Mouse (Mus musculus) liver, embryonic 13.5 days (tissue): ENCODE measurements around the gene Chmp6. TPM values are rescaled to one million over a fixed set of nuclear protein-coding genes. Genes with fewer than 3 reads are reported as not detected.

Source experiments
- ATAC-seq: fragments of 200-750 bp; cut with Nextera tagmentation; 2 replicates; pipeline ENCODE4 v1.8.0; 2017; ENCODE audit warnings: low read depth, mild to moderate bottlenecking, moderate number of reproducible peaks, moderate library complexity
- DNase-seq: peaks from one replicate; pipeline ENCODE4 v3.0.0; 2022
- H3K27ac ChIP-seq: fragments of 300-500 bp; sonication (generic); 2 replicates; pipeline ENCODE4 v1.5.1; 2015; ENCODE audit warnings: moderate library complexity, mild to moderate bottlenecking, inconsistent platforms
- H3K27me3 ChIP-seq: fragments of 300-500 bp; sonication (generic); 2 replicates; pipeline ENCODE4 v1.6.1; 2015; ENCODE audit warnings: mild to moderate bottlenecking, inconsistent platforms
- H3K36me3 ChIP-seq: fragments of 300-500 bp; sonication (generic); 2 replicates; pipeline ENCODE4 v1.6.1; 2015; ENCODE audit warnings: mild to moderate bottlenecking, inconsistent platforms
- H3K4me1 ChIP-seq: fragments of 300-500 bp; sonication (generic); replicated peaks from 2 replicates; pipeline ENCODE4 v1.6.1; 2015; ENCODE audit warnings: inconsistent platforms
- H3K4me2 ChIP-seq: fragments of 300-500 bp; sonication (generic); 2 replicates; pipeline ENCODE4 v1.6.1; 2015; ENCODE audit warnings: inconsistent platforms, mild to moderate bottlenecking, moderate library complexity
- H3K4me3 ChIP-seq: fragments of 300-500 bp; sonication (generic); replicated peaks from 2 replicates; pipeline ENCODE4 v1.5.1; 2015; ENCODE audit warnings: mild to moderate bottlenecking, inconsistent platforms
- H3K9ac ChIP-seq: fragments of 300-500 bp; sonication (generic); 2 replicates; pipeline ENCODE4 v1.6.1; 2015; ENCODE audit warnings: mild to moderate bottlenecking, inconsistent platforms
- H3K9me3 ChIP-seq: fragments of 300-500 bp; sonication (generic); replicated peaks from 2 replicates; pipeline ENCODE4 v1.6.1; 2016; ENCODE audit warnings: inconsistent platforms
- whole genome bisulfite sequencing: fragments of 180-500 bp; shearing (Covaris S2); methylation state at CpG from one replicate; pipeline ENCODE4 v1.1.7; 2015; ENCODE audit not compliant: insufficient replicate concordance; 5-methylcytosine and 5-hydroxymethylcytosine counted together
- polyA plus RNA-seq: library from polyadenylated mRNA; unstranded; fragments of >200 nt; fragmentation: Nextera tagmentation; extraction: Ambion mirVana; gene quantifications from 2 replicates; pipeline ENCODE4 v1.2.1, GENCODE M21; 2015

The Chmp6 gene
- polyA plus RNA-seq, result 37.4 and 37.6 TPM in 2 replicates

- Histone ChIP-seq H3K4me2 (peak within 1 kb of the TSS; percentile 93), H3K4me3 (peak within 1 kb of the TSS; percentile 87), H3K27me3 (no peaks in the 10 kb centered on the region), H3K9me3 (no peaks in the 10 kb centered on the region), H3K4me1 (peaks cover 49% of the 10 kb centered on the region), H3K36me3 (peaks cover 29% of the 10 kb centered on the region), H3K9ac (peak within 1 kb of the TSS; percentile 88), H3K27ac (peak within 1 kb of the TSS; percentile 67)
- peak; percentile 72 for DNase-seq
- ATAC-seq, result peak; percentile 69
- WGBS, result 1% methylated on average over 48 of the region's 48 CpGs
These were observed at the start of gene Chmp6 for GRCm38 (mm10) chr11:119913291-119913934. Gene Chmp6 (plus strand): TSS chr11:119913441.

- no peaks in the 10 kb centered on the region for H3K9me3 ChIP-seq
- peaks cover 57% of the 10 kb centered on the region for H3K36me3 ChIP-seq
- DNase-seq (no peak), ATAC-seq (no peak)
- 70% methylated on average over 6 of the region's 6 CpGs for WGBS
- no peak overlapping the region for H3K9ac ChIP-seq
- H3K27ac ChIP-seq, result no peak overlapping the region
- no peak overlapping the region for H3K4me2 ChIP-seq
- H3K27me3 ChIP-seq, result no peaks in the 10 kb centered on the region
- no peak overlapping the region for H3K4me3 ChIP-seq
- peaks cover 4% of the 10 kb centered on the region; the same call in 1 of the 2 replicates for H3K4me1 ChIP-seq
These were observed 46.4 kb upstream of the Chmp6 start for GRCm38 (mm10) chr11:119866837-119867236.

- peaks cover 3% of the 10 kb centered on the region; the same call in 1 of the 2 replicates for H3K4me1 ChIP-seq
- no peak overlapping the region for H3K27ac ChIP-seq
- H3K36me3 ChIP-seq, result peaks cover 61% of the 10 kb centered on the region
- H3K4me3 ChIP-seq, result no peak overlapping the region
- H3K9me3 ChIP-seq, result no peaks in the 10 kb centered on the region
- no peak overlapping the region for H3K4me2 ChIP-seq
- no peaks in the 10 kb centered on the region for H3K27me3 ChIP-seq
- H3K9ac ChIP-seq, result no peak overlapping the region
- DNase-seq, result no peak
- ATAC-seq, result no peak
- 67% methylated on average over 3 of the region's 3 CpGs for WGBS
These were observed 45.1 kb upstream of the Chmp6 start for GRCm38 (mm10) chr11:119868138-119868537.

GRCm38 (mm10) chr11:119868556-119868955 lies 44.7 kb upstream of the Chmp6 start:
- WGBS, result 81% methylated on average over 4 of the region's 4 CpGs
- no peaks in the 10 kb centered on the region for H3K4me1 ChIP-seq
- no peaks in the 10 kb centered on the region for H3K9me3 ChIP-seq
- no peaks in the 10 kb centered on the region for H3K27me3 ChIP-seq
- H3K4me3 ChIP-seq, result no peak overlapping the region
- no peak for ATAC-seq
- H3K27ac ChIP-seq, result no peak overlapping the region
- no peak overlapping the region for H3K4me2 ChIP-seq
- H3K36me3 ChIP-seq, result peaks cover 65% of the 10 kb centered on the region
- DNase-seq, result no peak
- H3K9ac ChIP-seq, result no peak overlapping the region

GRCm38 (mm10) chr11:119871141-119871540 lies 42.1 kb upstream of the Chmp6 start:
- no peaks in the 10 kb centered on the region for H3K9me3 ChIP-seq
- H3K27ac ChIP-seq, result no peak overlapping the region
- ATAC-seq (no peak), DNase-seq (no peak)
- H3K4me1 ChIP-seq, result no peaks in the 10 kb centered on the region
- H3K4me3 ChIP-seq, result no peak overlapping the region
- no peaks in the 10 kb centered on the region for H3K27me3 ChIP-seq
- H3K9ac ChIP-seq, result no peak overlapping the region
- H3K4me2 ChIP-seq, result no peak overlapping the region
- peaks cover 80% of the 10 kb centered on the region for H3K36me3 ChIP-seq
- 68% methylated on average over 7 of the region's 7 CpGs for WGBS

GRCm38 (mm10) chr11:119873643-119874042 lies 39.6 kb upstream of the Chmp6 start:
- Histone ChIP-seq H3K9me3 (no peaks in the 10 kb centered on the region), H3K27me3 (no peaks in the 10 kb centered on the region), H3K27ac (no peak overlapping the region), H3K36me3 (peaks cover 86% of the 10 kb centered on the region), H3K4me3 (no peak overlapping the region), H3K4me2 (no peak overlapping the region), H3K4me1 (no peaks in the 10 kb centered on the region), H3K9ac (no peak overlapping the region)
- 81% methylated on average over 4 of the region's 4 CpGs for WGBS
- ATAC-seq (no peak), DNase-seq (no peak)

GRCm38 (mm10) chr11:119874841-119875240 lies 38.4 kb upstream of the Chmp6 start:
- DNase-seq (no peak), ATAC-seq (no peak)
- 36% methylated on average over 1 of the region's 1 CpGs for WGBS
- Histone ChIP-seq H3K4me1 (no peaks in the 10 kb centered on the region), H3K27me3 (no peaks in the 10 kb centered on the region), H3K36me3 (peaks cover 84% of the 10 kb centered on the region), H3K9me3 (no peaks in the 10 kb centered on the region), H3K4me3 (no peak overlapping the region), H3K27ac (no peak overlapping the region), H3K4me2 (no peak overlapping the region), H3K9ac (no peak overlapping the region)

GRCm38 (mm10) chr11:119875685-119876084 lies 37.6 kb upstream of the Chmp6 start:
- ATAC-seq, result no peak
- no peak for DNase-seq
- H3K36me3 ChIP-seq, result peaks cover 78% of the 10 kb centered on the region
- H3K4me2 ChIP-seq, result no peak overlapping the region
- no peak overlapping the region for H3K4me3 ChIP-seq
- H3K27me3 ChIP-seq, result no peaks in the 10 kb centered on the region
- H3K9ac ChIP-seq, result no peak overlapping the region
- no peak overlapping the region for H3K27ac ChIP-seq
- H3K4me1 ChIP-seq, result no peaks in the 10 kb centered on the region
- H3K9me3 ChIP-seq, result no peaks in the 10 kb centered on the region
- 66% methylated on average over 9 of the region's 9 CpGs for WGBS

- DNase-seq, result no peak
- no peak overlapping the region for H3K27ac ChIP-seq
- no peaks in the 10 kb centered on the region for H3K27me3 ChIP-seq
- 87% methylated on average over 7 of the region's 7 CpGs for WGBS
- no peak for ATAC-seq
- H3K9ac ChIP-seq, result no peak overlapping the region
- H3K4me2 ChIP-seq, result no peak overlapping the region
- H3K9me3 ChIP-seq, result no peaks in the 10 kb centered on the region
- H3K36me3 ChIP-seq, result peaks cover 68% of the 10 kb centered on the region
- no peaks in the 10 kb centered on the region for H3K4me1 ChIP-seq
- H3K4me3 ChIP-seq, result no peak overlapping the region
These were observed 36.1 kb upstream of the Chmp6 start for GRCm38 (mm10) chr11:119877124-119877523.

GRCm38 (mm10) chr11:119879573-119879972 lies 33.7 kb upstream of the Chmp6 start:
- Histone ChIP-seq H3K4me2 (no peak overlapping the region), H3K9ac (no peak overlapping the region), H3K4me1 (peaks cover 7% of the 10 kb centered on the region; the same call in 1 of the 2 replicates), H3K27me3 (no peaks in the 10 kb centered on the region), H3K27ac (no peak overlapping the region), H3K9me3 (no peaks in the 10 kb centered on the region), H3K4me3 (no peak overlapping the region), H3K36me3 (peaks cover 47% of the 10 kb centered on the region)
- DNase-seq (no peak), ATAC-seq (no peak)
- 84% methylated on average over 5 of the region's 5 CpGs for WGBS

- 57% methylated on average over 2 of the region's 2 CpGs for WGBS
- H3K4me1 ChIP-seq, result peaks cover 7% of the 10 kb centered on the region; the same call in 1 of the 2 replicates
- DNase-seq (no peak), ATAC-seq (no peak)
- H3K4me3 ChIP-seq, result no peak overlapping the region
- H3K27me3 ChIP-seq, result no peaks in the 10 kb centered on the region
- no peak overlapping the region for H3K4me2 ChIP-seq
- H3K9me3 ChIP-seq, result no peaks in the 10 kb centered on the region
- H3K27ac ChIP-seq, result no peak overlapping the region
- H3K9ac ChIP-seq, result no peak overlapping the region
- peaks cover 47% of the 10 kb centered on the region for H3K36me3 ChIP-seq
These were observed 29.6 kb upstream of the Chmp6 start for GRCm38 (mm10) chr11:119883646-119884045.

GRCm38 (mm10) chr11:119889966-119890365 lies 23.3 kb upstream of the Chmp6 start:
- 68% methylated on average over 3 of the region's 3 CpGs for WGBS

More at GRCm38 (mm10) chr11:119889966-119890365, 23.3 kb upstream of the Chmp6 start:
- H3K4me2 ChIP-seq, result no peak overlapping the region
- no peak overlapping the region for H3K27ac ChIP-seq
- H3K27me3 ChIP-seq, result no peaks in the 10 kb centered on the region
- H3K9me3 ChIP-seq, result no peaks in the 10 kb centered on the region
- no peak overlapping the region for H3K4me3 ChIP-seq
- H3K36me3 ChIP-seq, result peaks cover 73% of the 10 kb centered on the region
- peaks cover 3% of the 10 kb centered on the region; the same call in 1 of the 2 replicates for H3K4me1 ChIP-seq
- H3K9ac ChIP-seq, result no peak overlapping the region
- no peak for DNase-seq
- no peak for ATAC-seq
